Mouse (Mus musculus): ENCODE measurements around the gene Scgb2b7.
"Not testable (repeated sequence)": the region's sequence is repeated elsewhere in the genome, so short reads cannot be mapped to it uniquely, and the experiment has no call there.

The Scgb2b7 gene

DNA sequence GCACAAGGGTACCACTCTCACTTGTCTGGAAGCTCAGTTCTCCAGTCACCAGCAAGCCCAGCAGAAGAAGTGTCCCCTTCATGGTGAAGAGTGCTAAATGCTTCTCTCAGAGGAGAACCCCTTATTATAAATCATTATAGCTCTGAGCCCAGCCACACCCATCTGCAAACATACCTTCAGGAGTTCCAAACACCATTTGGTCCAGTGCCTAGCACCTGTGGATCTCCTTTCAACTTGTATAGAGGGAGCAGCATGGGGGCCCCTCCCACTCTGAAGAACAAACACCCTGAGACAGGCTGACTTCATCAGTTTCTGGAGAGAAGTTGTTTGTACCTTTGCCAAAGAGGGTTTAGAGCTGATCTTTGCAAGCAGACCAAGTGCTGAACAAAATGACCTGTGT is at the start of gene Scgb2b7:
TSS of gene Scgb2b7 (minus strand) at position 101 of the 400 bp plus-strand sequence.
- DNase-seq: not testable (repeated sequence)

DNA sequence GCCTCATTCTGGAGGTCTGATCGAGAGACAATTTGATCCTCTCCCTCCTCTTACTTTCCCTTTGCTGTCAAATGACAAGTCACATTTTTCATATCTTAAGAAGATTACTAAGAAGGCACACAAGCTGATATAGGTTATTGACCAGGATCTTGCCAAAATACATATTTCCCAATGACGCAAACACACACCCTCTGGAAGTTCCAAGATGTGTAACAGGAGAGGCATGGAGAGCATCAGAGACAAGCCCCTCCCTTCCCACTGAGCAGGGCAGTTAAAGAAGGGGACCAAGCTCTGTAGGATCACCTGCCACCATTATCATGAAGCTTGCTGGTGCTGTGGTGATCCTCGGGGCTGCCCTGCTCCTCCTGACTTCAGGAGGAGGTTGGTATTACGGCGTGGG is 6.8 kb upstream of the Scgb2b7 start, which contains the start of gene Scgb1b7:
TSS of gene Scgb1b7 (plus strand) at position 301 of the 400 bp plus-strand sequence.
- not testable (repeated sequence) for DNase-seq

Measured in cerebellum, postnatal 10 days (tissue).